Mouse (Mus musculus) cortical plate, adult 2 months (tissue): Measurements from ENCODE around the gene Iars2.

Source experiments
- CTCF ChIP-seq: fragments of 200-500 bp; IDR thresholded peaks from 2 replicates; pipeline ENCODE4 v1.5.1; 2011; ENCODE audit warnings: mild to moderate bottlenecking, control low read depth, low read length; ENCODE audit not compliant: insufficient read depth; ENCODE audit errors: extremely low read depth
- POLR2A ChIP-seq: fragments of 200-500 bp; IDR thresholded peaks from 2 replicates; pipeline ENCODE4 v1.6.1; 2011; ENCODE audit warnings: mild to moderate bottlenecking, low read length, control low read depth; ENCODE audit not compliant: insufficient read depth; ENCODE audit errors: extremely low read depth

DNA sequence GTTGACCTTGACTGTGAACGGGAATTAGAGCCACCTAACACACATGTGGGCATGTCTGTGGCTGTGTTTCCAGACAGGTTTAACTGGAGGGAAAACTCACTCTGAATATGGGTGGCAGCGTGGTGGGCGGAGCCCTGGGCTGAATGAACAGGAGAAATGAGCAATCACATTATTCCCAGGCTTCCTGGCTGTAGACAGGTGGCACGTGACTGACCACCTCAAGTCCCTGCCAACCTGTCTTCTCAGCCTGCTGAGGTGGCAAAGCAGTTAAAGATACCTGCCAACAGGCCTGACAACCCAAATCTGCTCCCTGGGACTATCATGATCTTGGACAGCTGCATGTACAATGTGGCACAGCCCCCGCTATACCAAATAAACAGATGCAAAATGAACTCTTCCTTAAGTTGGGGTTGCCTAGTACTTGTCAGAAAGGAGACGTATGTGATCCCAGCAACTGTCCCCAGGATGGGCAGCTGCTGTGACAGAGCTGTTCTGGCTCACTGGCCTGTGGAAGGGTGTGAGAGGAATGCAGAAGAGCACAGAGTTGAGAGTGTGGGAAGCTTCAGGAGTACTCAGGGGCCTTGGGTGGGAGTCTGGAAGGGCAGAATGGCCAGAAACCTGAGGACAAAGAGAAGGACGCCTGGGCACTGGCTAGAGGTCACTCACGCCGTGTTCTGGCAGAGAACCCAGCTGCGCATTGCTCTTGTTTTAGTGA is 36.4 kb downstream of the Iars2 start:
- TF ChIP-seq CTCF = no peak
- TF ChIP-seq POLR2A = no peak
